Mouse (Mus musculus): ENCODE measurements at regions not wholly inside any gene's neighbourhood (a gene's known extent, or its start where the extent isn't known, plus 50 kb on each side); places are given as distances from the start of the nearest gene placed in this dataset.

DNA sequence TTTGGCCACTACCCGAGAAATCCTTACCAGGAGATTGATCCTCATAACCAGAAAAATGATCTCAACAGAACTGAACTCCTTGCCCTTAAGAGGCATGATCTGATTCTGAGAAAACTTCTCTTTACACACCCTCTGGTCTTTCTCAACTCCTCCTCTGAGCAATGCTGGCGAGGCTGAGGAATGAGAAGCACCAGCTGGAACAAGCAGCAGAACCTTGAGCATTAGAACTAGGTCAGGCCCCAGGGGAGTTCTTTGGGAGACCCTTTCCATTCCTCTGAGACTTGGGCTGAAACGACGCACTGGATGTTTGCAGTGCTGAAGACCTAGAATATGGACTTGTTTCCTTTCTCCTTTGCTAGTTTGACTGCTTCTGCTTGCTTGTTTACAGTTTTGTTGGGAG lies 224.6 kb upstream of the Ar start:
- DNase-seq (ENCODE audit: low spot score) = peak; percentile 10

DNA sequence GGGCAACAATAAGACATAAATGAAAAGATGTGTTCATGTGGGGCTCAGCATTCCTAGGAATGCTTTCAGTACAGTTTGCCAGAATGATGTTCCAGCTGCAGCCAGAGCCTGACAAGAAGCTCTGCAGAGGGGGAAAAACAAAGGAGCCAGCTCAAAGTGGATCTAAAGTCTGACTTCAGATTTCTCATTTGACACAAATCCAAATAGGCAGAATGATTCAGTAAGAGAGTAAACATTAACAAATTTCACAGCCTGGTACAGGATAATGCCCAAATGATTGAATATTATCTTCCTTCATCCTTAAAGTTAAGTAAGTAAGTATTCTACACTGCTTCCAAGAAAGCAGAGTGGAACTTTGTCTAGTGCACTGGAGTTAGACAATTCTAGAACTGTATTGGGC lies 224.2 kb upstream of the Ar start:
- DNase-seq (ENCODE audit: low spot score) = peak; percentile 2

DNA sequence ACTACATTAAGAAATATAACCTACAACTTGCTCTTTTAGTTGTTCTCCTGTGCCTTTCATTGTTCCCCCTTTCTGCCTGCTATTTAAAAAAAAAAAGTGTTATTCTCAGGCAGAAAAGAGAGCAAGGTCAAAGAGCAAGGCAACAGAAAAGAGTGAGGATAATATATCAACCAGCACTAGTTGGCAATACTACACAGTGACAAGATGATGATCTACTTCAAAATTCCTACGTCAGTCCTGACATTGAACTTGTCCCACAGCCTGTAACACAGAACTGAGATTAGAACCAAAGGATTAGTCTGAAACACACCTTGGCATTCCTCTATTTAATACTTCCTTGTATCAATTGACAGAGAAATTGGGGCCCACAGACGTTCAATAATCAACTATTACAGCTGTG lies 222.8 kb upstream of the Ar start:
- DNase-seq (ENCODE audit: low spot score) = no peak

All from adipocyte (in vitro differentiated cells).